Mouse (Mus musculus): Measurements from ENCODE around the gene C1qtnf1. TPM values are rescaled to one million over a fixed set of nuclear protein-coding genes. Genes with fewer than 3 reads are reported as not detected.
A peak's percentile ranks its signal among the peaks of the same experiment; 100 is the strongest.

C1qtnf1 gene
- polyA plus RNA-seq, 1 experiment, result 21.8 TPM

DNA sequence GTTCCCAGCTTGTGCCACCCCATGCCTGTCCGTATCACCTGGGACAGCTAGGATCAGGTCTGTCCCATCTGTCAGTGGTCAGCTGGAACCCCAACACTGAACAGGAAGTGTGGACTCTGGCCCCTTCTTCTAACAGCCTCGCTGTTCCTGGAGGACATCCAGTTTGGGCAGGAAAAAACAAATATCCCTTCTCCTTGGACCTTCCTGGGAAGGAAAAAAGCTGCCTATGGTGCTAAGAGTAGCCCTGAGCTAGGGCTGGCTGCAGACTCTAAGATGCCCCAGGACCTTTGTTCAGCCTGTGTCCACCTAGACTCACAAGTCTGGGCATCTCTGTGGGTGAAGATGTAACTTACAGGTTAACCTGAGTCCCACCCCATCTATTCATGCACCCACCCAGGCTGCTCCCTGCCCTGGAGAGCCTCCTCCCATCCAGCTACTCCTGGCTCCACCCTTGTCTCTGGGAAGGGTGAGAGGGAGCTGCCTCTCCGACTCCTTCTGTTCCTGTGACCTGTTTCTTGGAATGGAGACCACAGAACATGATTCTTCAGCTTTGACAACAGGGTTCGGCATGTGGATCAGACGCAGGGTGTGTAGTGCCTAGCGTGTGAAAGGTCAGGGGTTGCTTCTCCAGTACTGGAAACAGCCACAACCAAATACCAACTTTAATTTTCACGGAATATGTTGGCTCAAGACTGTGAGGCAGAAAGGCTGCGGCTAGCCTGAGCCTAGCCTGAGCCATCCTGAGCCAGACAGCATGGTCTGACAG lies 1.1 kb downstream of the C1qtnf1 start:
- WGBS, result 41% methylated on average over 8 of the region's 8 CpGs
- peak overlapping the region; percentile 22 for H3K4me3 ChIP-seq (replicated peaks; ENCODE audit: extremely low read depth, low read depth, low read length)
- H3K4me1 ChIP-seq (ENCODE audit: control insufficient read depth, insufficient read depth, low read length), result peaks cover 5% of the 10 kb centered on the region
- no peak for TF ChIP-seq POLR2A (IDR thresholded peaks at IDR 0.05; ENCODE audit: borderline replicate concordance, extremely low read depth, low read depth, low read length)
- TF ChIP-seq CTCF (IDR thresholded peaks at IDR 0.05; ENCODE audit: insufficient read depth, low read length), result no peak
- DNase-seq, result no peak

GRCm38 (mm10) chr11:118430291-118430885 lies 2.4 kb downstream of the C1qtnf1 start:
- WGBS, result 24% methylated on average over 4 of the region's 4 CpGs
- Histone ChIP-seq H3K4me1 (ENCODE audit: control insufficient read depth, insufficient read depth, low read length) (peaks cover 3% of the 10 kb centered on the region; the same call in 1 of the 2 replicates), H3K4me3 (replicated peaks; ENCODE audit: extremely low read depth, low read depth, low read length) (no peak overlapping the region)
- TF ChIP-seq CTCF (IDR thresholded peaks at IDR 0.05; ENCODE audit: insufficient read depth, low read length), result no peak
- TF ChIP-seq POLR2A (IDR thresholded peaks at IDR 0.05; ENCODE audit: borderline replicate concordance, extremely low read depth, low read depth, low read length), result no peak
- DNase-seq, result no peak

GRCm38 (mm10) chr11:118431100-118431948 lies 3.3 kb downstream of the C1qtnf1 start:
- no peak for TF ChIP-seq CTCF (IDR thresholded peaks at IDR 0.05; ENCODE audit: insufficient read depth, low read length)
- TF ChIP-seq POLR2A (IDR thresholded peaks at IDR 0.05; ENCODE audit: borderline replicate concordance, extremely low read depth, low read depth, low read length), result no peak
- WGBS, result 77% methylated on average over 16 of the region's 16 CpGs
- Histone ChIP-seq H3K4me1 (ENCODE audit: control insufficient read depth, insufficient read depth, low read length) (peaks cover 3% of the 10 kb centered on the region; the same call in 1 of the 2 replicates), H3K4me3 (replicated peaks; ENCODE audit: extremely low read depth, low read depth, low read length) (no peak overlapping the region)
- DNase-seq, result no peak

DNA sequence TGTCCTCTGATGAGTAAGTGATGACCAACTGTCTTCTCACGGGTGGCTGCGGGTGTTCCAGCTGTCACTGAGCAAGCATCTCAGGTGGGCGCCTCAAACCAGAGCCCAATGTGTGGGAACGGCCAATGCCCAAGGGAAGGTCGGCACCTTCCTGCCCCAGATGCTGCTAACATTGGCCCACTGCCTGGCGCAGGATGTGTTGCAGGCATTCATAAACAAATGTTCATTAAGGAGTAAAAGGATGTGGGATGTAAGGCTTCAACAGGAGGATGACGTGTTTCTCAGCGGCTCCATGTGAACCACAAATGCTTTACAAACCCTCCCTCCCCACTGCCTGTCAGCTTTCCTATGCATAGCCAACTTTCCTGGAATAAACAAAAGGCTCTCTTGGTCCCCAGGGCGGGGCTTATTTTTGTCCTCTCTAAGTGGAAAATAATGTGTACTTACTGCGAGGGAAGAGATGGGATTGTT lies 5.4 kb downstream of the C1qtnf1 start:
- no peak for TF ChIP-seq POLR2A (IDR thresholded peaks at IDR 0.05; ENCODE audit: borderline replicate concordance, extremely low read depth, low read depth, low read length)
- 31% methylated on average over 10 of the region's 10 CpGs for WGBS
- no peak overlapping the region for H3K4me3 ChIP-seq (replicated peaks; ENCODE audit: extremely low read depth, low read depth, low read length)
- H3K4me1 ChIP-seq (ENCODE audit: control insufficient read depth, insufficient read depth, low read length), result peaks cover 4% of the 10 kb centered on the region; the same call in 1 of the 2 replicates
- DNase-seq, result no peak

GRCm38 (mm10) chr11:118434093-118434492 lies 6.1 kb downstream of the C1qtnf1 start:
- WGBS, result 49% methylated on average over 13 of the region's 13 CpGs
- no peak overlapping the region for H3K4me3 ChIP-seq (replicated peaks; ENCODE audit: extremely low read depth, low read depth, low read length)
- DNase-seq, result no peak

DNA sequence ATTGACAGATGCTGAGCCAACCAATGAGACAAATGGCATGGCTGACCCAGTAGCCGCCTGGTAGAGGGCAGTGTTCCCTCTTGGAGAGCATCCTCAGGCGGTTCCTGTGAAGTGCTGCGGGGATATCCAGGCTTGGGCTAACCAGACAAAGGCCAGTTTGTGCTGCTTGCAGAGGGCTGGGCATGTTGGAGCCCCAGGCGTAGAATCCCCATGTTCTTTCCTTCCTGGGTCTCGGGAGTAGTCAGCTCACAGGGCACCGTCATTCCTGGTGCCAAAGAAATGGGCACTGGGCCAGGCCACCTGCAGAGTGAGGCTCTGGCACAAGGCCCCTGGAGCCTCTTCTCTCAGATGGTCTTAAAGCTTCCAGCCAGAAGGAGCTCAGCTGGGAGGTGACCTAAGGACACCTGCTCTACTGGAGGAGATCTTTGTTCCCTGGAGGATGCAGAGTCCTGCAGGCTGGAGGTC lies 8.5 kb downstream of the C1qtnf1 start:
- 34% methylated on average over 6 of the region's 6 CpGs for WGBS
- DNase-seq, result no peak
- TF ChIP-seq POLR2A (IDR thresholded peaks at IDR 0.05; ENCODE audit: borderline replicate concordance, extremely low read depth, low read depth, low read length), result no peak
- TF ChIP-seq CTCF (IDR thresholded peaks at IDR 0.05; ENCODE audit: insufficient read depth, low read length), result peak; percentile 19; the same call in 1 of the 2 replicates

More at GRCm38 (mm10) chr11:118434093-118434492, 6.1 kb downstream of the C1qtnf1 start:
- no peak for TF ChIP-seq CTCF (IDR thresholded peaks at IDR 0.05; ENCODE audit: insufficient read depth, low read length)
- TF ChIP-seq POLR2A (IDR thresholded peaks at IDR 0.05; ENCODE audit: borderline replicate concordance, extremely low read depth, low read depth, low read length), result no peak
- H3K4me1 ChIP-seq (ENCODE audit: control insufficient read depth, insufficient read depth, low read length), result peaks cover 9% of the 10 kb centered on the region

GRCm38 (mm10) chr11:118438665-118439414 lies 10.8 kb downstream of the C1qtnf1 start:
- Histone ChIP-seq H3K4me1 (ENCODE audit: control insufficient read depth, insufficient read depth, low read length) (peaks cover 10% of the 10 kb centered on the region), H3K4me3 (replicated peaks; ENCODE audit: extremely low read depth, low read depth, low read length) (no peak overlapping the region)
- TF ChIP-seq POLR2A (IDR thresholded peaks at IDR 0.05; ENCODE audit: borderline replicate concordance, extremely low read depth, low read depth, low read length) (no peak), CTCF (IDR thresholded peaks at IDR 0.05; ENCODE audit: insufficient read depth, low read length) (no peak)
- no peak for DNase-seq
- WGBS, result 20% methylated on average over 11 of the region's 11 CpGs

More for the DNA sequence above, 8.5 kb downstream of the C1qtnf1 start:
- Histone ChIP-seq H3K4me3 (replicated peaks; ENCODE audit: extremely low read depth, low read depth, low read length) (no peak overlapping the region), H3K4me1 (ENCODE audit: control insufficient read depth, insufficient read depth, low read length) (peaks cover 10% of the 10 kb centered on the region)

DNA sequence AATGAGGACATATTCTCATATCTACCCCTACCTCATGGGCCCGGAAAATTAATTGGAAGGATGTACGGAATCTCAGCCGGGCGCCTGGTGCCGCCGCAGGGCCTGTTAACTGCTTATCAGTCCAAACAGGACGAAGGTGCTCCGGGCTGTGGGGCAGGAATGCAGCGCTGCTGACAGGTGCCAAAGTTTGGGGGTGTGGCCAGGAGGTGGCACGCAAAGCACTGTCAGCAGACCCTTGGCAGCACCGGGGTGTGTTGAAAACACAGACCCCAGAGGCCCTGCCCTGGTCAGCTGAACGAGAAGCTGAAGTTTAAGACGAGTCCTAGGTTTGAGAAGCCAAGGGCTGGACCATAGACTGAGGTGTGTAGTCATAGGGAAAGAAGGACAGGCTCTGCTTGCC lies 14.7 kb downstream of the C1qtnf1 start:
- no peak overlapping the region for H3K4me3 ChIP-seq (replicated peaks; ENCODE audit: extremely low read depth, low read depth, low read length)
- no peak for TF ChIP-seq CTCF (IDR thresholded peaks at IDR 0.05; ENCODE audit: insufficient read depth, low read length)
- TF ChIP-seq POLR2A (IDR thresholded peaks at IDR 0.05; ENCODE audit: borderline replicate concordance, extremely low read depth, low read depth, low read length), result no peak
- 59% methylated on average over 13 of the region's 13 CpGs for WGBS

More for the DNA sequence above, 14.7 kb downstream of the C1qtnf1 start:
- DNase-seq, result no peak
- peaks cover 10% of the 10 kb centered on the region for H3K4me1 ChIP-seq (ENCODE audit: control insufficient read depth, insufficient read depth, low read length)

Data from lung, adult 2 months (tissue).